Mouse (Mus musculus) embryonic facial prominence, embryonic 12.5 days (tissue): ENCODE measurements around the gene Wdr89. TPM values are rescaled to one million over a fixed set of nuclear protein-coding genes. Genes with fewer than 3 reads are reported as not detected.

Experiments used
- ATAC-seq: fragments of 200-750 bp; cut with Nextera tagmentation; 2 replicates; pipeline ENCODE4 v1.8.0; 2017; ENCODE audit not compliant: insufficient number of reproducible peaks, insufficient read depth, low FRiP score, low TSS enrichment
- H3K27ac ChIP-seq: fragments of 300-500 bp; sonication (generic); 2 replicates; pipeline ENCODE4 v1.5.1; 2016; ENCODE audit warnings: mild to moderate bottlenecking
- H3K27me3 ChIP-seq: fragments of 300-500 bp; sonication (generic); 2 replicates; pipeline ENCODE4 v1.6.1; 2016; ENCODE audit warnings: mild to moderate bottlenecking, moderate library complexity
- H3K36me3 ChIP-seq: fragments of 300-500 bp; sonication (generic); 2 replicates; pipeline ENCODE4 v1.6.1; 2016; ENCODE audit warnings: mild to moderate bottlenecking
- H3K4me1 ChIP-seq: fragments of 300-500 bp; sonication (generic); 2 replicates; pipeline ENCODE4 v1.6.1; 2016
- H3K4me2 ChIP-seq: fragments of 300-500 bp; sonication (generic); replicated peaks from 2 replicates; pipeline ENCODE4 v1.6.1; 2016; ENCODE audit warnings: mild to moderate bottlenecking, moderate library complexity
- H3K4me3 ChIP-seq: fragments of 300-500 bp; sonication (generic); 2 replicates; pipeline ENCODE4 v1.5.1; 2016; ENCODE audit warnings: mild to moderate bottlenecking
- H3K9ac ChIP-seq: fragments of 300-500 bp; sonication (generic); 2 replicates; pipeline ENCODE4 v1.6.1; 2016; ENCODE audit warnings: mild to moderate bottlenecking, moderate library complexity
- H3K9me3 ChIP-seq: fragments of 300-500 bp; sonication (generic); 2 replicates; pipeline ENCODE4 v1.6.1; 2016; ENCODE audit warnings: mild to moderate bottlenecking, moderate library complexity
- WGBS: fragments of 180-500 bp; shearing (Covaris S2); methylation state at CpG from one replicate; pipeline ENCODE4 v1.1.7; 2016; 5-methylcytosine and 5-hydroxymethylcytosine counted together
- polyA plus RNA-seq: library from polyadenylated mRNA; unstranded; fragments of >200 nt; fragmentation: Nextera tagmentation; extraction: Ambion mirVana; gene quantifications from 2 replicates; pipeline ENCODE4 v1.2.1, GENCODE M21; 2016

Gene Wdr89
- polyA plus RNA-seq, 1 experiment from 2014 or later, result 14.6 TPM

DNA sequence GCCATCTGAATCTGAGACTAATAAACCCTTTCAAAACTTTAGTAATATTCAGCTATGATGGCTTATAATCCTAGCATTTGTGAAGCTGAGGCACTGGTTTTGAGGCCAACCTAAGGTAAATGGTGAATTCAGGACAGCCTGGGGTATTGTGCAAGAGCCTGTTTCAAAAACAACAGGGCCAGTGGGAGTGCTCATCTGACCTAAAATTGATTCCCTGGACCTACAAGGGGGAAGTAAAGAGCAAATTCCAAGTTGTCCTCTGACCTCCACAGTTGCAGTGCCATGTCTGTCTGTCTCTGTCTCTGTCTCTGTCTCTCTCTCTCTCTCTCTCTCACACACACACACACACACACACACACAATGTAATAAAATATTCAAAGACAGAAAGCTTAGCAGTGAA is 2.4 kb downstream of the Wdr89 start:
- Histone ChIP-seq H3K9ac (no peak overlapping the region), H3K4me1 (peaks cover 10% of the 10 kb centered on the region; the same call in 1 of the 2 replicates)
- ATAC-seq, result no peak

DNA sequence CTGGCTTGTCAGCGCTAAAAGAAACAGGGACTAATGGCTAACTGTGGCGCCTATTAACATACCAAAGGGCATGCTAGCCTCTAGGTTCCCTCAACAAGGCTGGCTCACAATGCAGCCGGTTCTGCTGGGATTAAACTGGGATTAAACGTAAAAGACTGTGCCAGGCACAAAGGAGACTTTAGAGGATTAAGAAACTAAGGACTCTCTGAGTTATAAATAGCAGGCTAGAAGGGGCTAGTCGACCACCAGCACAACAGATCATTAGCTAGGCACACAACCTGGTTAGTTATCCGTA is 4.9 kb downstream of the Wdr89 start:
- no peak for ATAC-seq
- Histone ChIP-seq H3K27ac (no peak overlapping the region), H3K4me1 (0 out of 2 replicates have a peak, but pooled peaks cover 3% of the 10 kb centered on the region), H3K4me3 (no peak overlapping the region), H3K9ac (no peak overlapping the region), H3K4me2 (no peak overlapping the region), H3K36me3 (no peaks in the 10 kb centered on the region), H3K27me3 (no peaks in the 10 kb centered on the region), H3K9me3 (no peaks in the 10 kb centered on the region)
- WGBS, result 21% methylated on average over 6 of the region's 6 CpGs

More for the DNA sequence above, 2.4 kb downstream of the Wdr89 start:
- H3K4me2 ChIP-seq, result no peak overlapping the region
- no peak overlapping the region for H3K4me3 ChIP-seq
- H3K9me3 ChIP-seq, result no peaks in the 10 kb centered on the region
- no peaks in the 10 kb centered on the region for H3K36me3 ChIP-seq
- H3K27me3 ChIP-seq, result no peaks in the 10 kb centered on the region
- no peak overlapping the region for H3K27ac ChIP-seq

DNA sequence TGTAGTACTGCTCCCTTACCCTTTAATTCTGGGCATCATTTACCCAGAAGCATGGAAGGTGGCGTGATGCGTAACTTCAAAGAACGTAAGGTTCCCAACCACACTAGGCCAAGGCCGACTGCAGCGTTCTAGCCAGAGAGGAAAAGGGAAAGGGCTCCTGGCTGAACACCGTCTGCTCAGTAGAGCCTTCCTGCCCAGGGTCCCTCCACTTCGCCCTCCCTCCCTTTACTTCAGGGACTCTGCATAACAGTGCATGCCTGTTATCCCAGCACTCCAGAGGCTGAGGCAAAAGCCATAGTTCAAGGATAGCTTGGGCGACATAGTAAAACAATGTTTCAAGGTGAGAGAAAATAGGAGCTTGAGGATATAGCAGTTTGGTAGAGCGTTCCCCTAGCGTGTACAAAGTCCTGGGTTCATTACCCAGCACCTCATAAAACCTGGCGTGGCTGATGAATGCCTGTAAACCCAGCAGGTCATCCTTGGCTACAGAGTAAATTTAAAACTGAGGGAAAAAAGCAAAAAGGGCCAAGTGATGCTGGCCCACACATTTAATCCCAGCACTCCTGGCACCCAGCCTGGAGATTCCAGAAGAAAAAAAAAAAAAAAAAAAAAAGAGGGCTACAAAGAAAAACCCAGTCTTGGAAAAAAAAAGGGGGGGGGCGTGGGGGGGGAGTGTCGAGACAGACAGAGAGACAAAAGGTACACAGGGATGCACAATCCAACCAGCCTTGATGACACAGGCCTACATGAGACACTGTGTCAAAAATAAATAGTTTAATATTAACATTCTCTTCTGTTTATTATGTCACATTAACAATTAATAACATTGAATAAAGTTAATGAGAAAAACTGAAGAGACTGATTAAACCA is 5.5 kb downstream of the Wdr89 start:
- Histone ChIP-seq H3K9me3 (no peaks in the 10 kb centered on the region), H3K27ac (no peak overlapping the region), H3K27me3 (no peaks in the 10 kb centered on the region), H3K9ac (no peak overlapping the region), H3K4me3 (no peak overlapping the region), H3K36me3 (no peaks in the 10 kb centered on the region), H3K4me2 (no peak overlapping the region), H3K4me1 (0 out of 2 replicates have a peak, but pooled peaks cover 3% of the 10 kb centered on the region)
- 49% methylated on average over 13 of the region's 13 CpGs for WGBS
- no peak for ATAC-seq

DNA sequence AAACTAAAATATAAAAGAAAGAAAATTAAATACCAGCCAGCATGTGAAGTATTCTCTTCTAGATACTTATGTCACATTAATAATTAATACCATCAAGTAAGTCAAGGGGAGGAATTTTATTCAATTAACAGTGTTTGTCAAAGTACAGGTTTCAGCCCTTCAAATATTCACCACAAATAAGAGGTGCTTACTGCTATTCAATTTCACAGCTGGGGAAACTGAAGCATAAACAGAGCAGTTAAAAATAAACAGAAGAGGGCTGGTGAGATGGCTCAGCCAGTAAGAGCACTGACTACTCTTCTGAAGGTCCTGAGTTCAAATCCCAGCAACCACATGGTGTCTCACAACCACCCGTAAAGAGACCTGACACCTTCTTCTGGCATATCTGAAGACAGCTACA is 7.0 kb downstream of the Wdr89 start:
- no peak overlapping the region for H3K27ac ChIP-seq

DNA sequence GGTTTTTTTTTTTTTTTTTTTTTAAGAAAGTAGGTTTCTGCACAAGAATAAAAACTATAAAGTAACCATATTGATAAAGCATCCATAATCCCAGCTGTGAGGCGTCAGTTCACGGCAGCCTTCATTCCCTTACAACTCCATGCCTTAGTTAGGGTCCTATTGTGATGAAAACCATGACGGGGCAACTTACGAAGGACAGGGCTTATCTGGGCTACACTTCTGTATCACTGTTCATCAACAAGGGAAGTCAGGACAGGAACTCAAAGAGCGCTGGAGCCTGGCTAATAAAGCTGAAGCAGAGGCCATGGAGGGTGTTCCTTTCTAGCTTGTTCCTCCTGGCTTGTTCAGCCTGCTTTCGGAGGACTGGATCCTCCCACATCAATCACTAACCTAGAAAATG is 10.9 kb downstream of the Wdr89 start:
- Histone ChIP-seq H3K9me3 (no peaks in the 10 kb centered on the region), H3K4me2 (no peak overlapping the region), H3K4me1 (no peaks in the 10 kb centered on the region), H3K36me3 (no peaks in the 10 kb centered on the region), H3K27me3 (no peaks in the 10 kb centered on the region), H3K4me3 (no peak overlapping the region), H3K9ac (no peak overlapping the region), H3K27ac (no peak overlapping the region)
- 74% methylated on average over 6 of the region's 6 CpGs for WGBS
- ATAC-seq, result no peak

More for the DNA sequence above, 7.0 kb downstream of the Wdr89 start:
- Histone ChIP-seq H3K4me1 (no peaks in the 10 kb centered on the region), H3K9ac (no peak overlapping the region), H3K9me3 (no peaks in the 10 kb centered on the region), H3K4me3 (no peak overlapping the region), H3K27me3 (no peaks in the 10 kb centered on the region), H3K4me2 (no peak overlapping the region), H3K36me3 (no peaks in the 10 kb centered on the region)
- WGBS, result 82% methylated on average over 1 of the region's 1 CpGs
- no peak for ATAC-seq

DNA sequence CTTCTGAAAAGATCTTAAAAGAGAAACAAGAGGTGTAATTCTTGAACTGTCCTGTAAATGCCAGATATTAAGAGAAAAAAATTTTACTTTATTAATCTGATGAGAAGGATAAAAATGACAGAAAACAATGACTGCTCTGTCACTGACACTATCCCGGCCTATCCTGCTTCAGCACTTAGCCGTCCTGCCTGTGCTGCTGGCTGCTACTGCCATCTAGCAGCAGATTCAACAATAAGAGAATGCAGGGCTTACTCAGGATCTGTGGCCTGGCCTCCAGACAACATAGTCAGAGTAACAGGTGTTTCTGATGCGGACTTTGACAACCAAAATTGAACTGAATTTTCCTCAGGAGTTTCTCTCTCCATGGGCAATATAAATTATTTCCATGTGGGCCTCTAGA is 12.8 kb downstream of the Wdr89 start:
- no peaks in the 10 kb centered on the region for H3K9me3 ChIP-seq
- ATAC-seq, result no peak
- no peak overlapping the region for H3K4me3 ChIP-seq
- H3K36me3 ChIP-seq, result no peaks in the 10 kb centered on the region
- H3K4me2 ChIP-seq, result no peak overlapping the region
- H3K27me3 ChIP-seq, result no peaks in the 10 kb centered on the region
- 33% methylated on average over 3 of the region's 3 CpGs for WGBS
- H3K9ac ChIP-seq, result no peak overlapping the region
- H3K27ac ChIP-seq, result no peak overlapping the region
- no peaks in the 10 kb centered on the region for H3K4me1 ChIP-seq

DNA sequence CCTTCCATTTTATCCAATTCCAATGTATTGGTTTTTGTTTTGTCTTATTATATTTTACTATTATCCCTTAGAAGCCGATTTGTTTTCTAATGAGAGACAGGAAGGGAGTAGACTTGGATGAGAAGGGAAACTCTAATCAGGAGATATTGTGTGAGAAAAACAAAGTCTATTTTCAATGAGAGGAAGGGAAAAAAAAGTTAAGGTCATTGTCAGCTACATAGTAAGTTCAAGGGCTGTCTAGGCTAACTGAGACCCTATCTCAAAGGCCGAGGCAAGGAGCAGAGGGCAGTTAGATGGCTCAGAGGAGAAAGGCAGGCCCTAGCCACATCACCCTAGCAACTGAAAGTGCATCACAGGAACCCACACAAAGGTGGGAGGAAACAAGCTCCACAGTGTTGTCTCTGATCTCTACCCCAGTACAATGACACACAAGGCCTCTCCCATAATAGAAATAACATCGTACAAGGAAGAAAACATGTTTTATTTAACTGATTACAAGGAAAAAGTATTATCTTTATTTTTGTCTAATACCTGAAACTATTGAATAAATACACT is 15.0 kb downstream of the Wdr89 start:
- no peak overlapping the region for H3K9ac ChIP-seq

DNA sequence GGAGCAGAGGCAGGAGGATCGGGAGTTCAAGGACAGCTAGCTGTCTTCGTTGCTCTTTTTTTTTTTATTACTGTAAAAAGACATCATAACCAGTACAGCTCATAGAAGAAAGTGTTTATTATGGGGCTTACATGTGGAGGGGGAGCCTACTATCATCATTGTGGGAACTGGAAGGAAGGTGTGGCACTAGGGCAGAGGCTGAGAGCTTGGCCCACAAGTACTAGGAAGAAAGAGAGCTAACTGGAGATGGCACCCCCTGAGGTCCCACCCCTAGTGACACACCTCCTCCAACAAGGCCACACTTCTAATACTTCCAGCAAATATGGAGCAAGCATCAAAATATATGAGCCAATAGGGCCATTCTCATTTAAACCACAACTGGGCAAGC is 19.6 kb downstream of the Wdr89 start:
- H3K27ac ChIP-seq, result no peak overlapping the region
- no peak overlapping the region for H3K9ac ChIP-seq
- no peaks in the 10 kb centered on the region for H3K27me3 ChIP-seq
- no peaks in the 10 kb centered on the region for H3K4me1 ChIP-seq
- ATAC-seq, result no peak
- no peak overlapping the region for H3K4me3 ChIP-seq
- no peaks in the 10 kb centered on the region for H3K36me3 ChIP-seq
- H3K9me3 ChIP-seq, result no peaks in the 10 kb centered on the region
- no peak overlapping the region for H3K4me2 ChIP-seq
- WGBS, result 88% methylated on average over 2 of the region's 2 CpGs

More for the DNA sequence above, 15.0 kb downstream of the Wdr89 start:
- Histone ChIP-seq H3K4me3 (no peak overlapping the region), H3K9me3 (no peaks in the 10 kb centered on the region), H3K4me1 (no peaks in the 10 kb centered on the region), H3K27ac (no peak overlapping the region), H3K4me2 (no peak overlapping the region), H3K36me3 (no peaks in the 10 kb centered on the region), H3K27me3 (no peaks in the 10 kb centered on the region)
- ATAC-seq, result no peak
- WGBS, result 89% methylated on average over 3 of the region's 3 CpGs

DNA sequence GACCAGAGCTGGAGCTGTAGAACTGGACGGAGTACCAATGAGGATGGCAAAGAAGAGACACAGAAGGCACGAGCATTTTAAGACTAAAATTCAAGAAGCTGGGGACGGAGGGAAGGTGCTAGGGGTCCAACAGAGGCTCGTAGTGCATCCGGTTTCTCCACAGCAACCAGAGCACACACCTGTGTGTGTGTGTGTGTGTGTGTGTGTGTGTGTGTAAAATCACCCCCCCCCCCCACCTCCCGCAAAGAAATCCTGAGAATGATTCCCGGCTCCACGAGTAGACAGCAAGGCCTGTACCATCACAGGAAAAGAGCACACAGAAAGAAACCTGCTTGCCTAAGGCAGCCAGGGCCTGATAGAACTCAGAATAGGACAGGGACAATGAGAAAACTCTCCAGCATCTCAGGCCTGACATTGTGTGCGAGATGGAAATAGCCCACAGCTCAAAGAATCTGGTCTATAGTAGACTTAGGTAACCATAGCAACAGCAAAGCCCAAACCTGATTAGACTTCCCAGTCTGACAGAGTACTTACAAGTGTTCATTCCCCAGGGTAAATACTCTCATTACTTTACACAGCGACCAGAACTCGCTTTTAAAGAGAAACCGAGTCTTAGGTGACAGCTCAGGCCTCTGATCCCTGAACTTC is 20.2 kb downstream of the Wdr89 start:
- 78% methylated on average over 12 of the region's 12 CpGs for WGBS
- Histone ChIP-seq H3K27ac (no peak overlapping the region), H3K9ac (no peak overlapping the region), H3K9me3 (no peaks in the 10 kb centered on the region), H3K4me3 (no peak overlapping the region), H3K27me3 (no peaks in the 10 kb centered on the region), H3K36me3 (no peaks in the 10 kb centered on the region), H3K4me2 (no peak overlapping the region), H3K4me1 (no peaks in the 10 kb centered on the region)
- ATAC-seq, result no peak

DNA sequence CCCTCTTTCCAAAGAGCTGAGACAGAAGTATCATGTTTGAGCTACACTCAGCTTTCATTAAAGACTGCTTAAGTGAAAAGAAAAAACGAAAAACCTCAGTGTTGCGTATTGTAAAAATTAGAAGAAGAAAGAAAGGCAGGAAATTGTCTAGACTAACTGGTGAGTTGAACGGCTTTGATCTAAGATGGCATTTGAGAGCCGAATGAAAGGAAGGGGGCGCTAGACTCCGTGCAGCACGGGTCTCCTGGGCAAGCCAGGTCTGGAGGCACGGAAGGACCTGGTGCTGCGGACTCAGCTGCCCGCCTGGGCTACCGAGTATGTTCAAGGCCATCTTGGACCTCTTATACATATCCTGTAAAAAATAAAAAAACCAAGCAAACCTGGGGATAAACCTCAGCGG is 21.1 kb downstream of the Wdr89 start:
- no peaks in the 10 kb centered on the region for H3K4me1 ChIP-seq
- no peak overlapping the region for H3K4me2 ChIP-seq
- no peak for ATAC-seq
- no peak overlapping the region for H3K4me3 ChIP-seq
- H3K9me3 ChIP-seq, result no peaks in the 10 kb centered on the region
- H3K27me3 ChIP-seq, result no peaks in the 10 kb centered on the region
- 59% methylated on average over 12 of the region's 12 CpGs for WGBS
- no peak overlapping the region for H3K27ac ChIP-seq
- no peak overlapping the region for H3K9ac ChIP-seq
- no peaks in the 10 kb centered on the region for H3K36me3 ChIP-seq

DNA sequence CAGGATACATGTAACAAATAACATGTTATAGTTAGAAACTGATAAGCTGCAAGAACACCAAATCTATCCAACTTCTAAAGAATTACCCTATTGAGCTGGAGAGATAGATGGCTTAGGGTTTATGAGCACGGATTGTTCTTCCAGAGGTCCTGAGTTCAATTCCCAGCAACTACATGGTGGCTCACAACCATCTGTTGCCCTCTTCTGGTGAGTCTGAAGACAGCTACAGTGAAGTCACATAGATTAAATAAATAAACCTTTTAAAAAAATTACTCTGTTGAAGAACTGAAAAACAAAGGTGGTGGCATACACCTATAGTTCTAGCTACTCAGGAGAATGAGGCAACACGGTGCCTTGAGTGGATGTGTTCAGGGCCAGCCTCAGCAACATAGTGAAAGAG is 21.7 kb downstream of the Wdr89 start:
- Histone ChIP-seq H3K4me1 (no peaks in the 10 kb centered on the region), H3K4me3 (no peak overlapping the region), H3K27me3 (no peaks in the 10 kb centered on the region), H3K9ac (no peak overlapping the region), H3K4me2 (no peak overlapping the region), H3K27ac (no peak overlapping the region), H3K9me3 (no peaks in the 10 kb centered on the region), H3K36me3 (no peaks in the 10 kb centered on the region)
- no peak for ATAC-seq
- WGBS, result 84% methylated on average over 2 of the region's 2 CpGs

DNA sequence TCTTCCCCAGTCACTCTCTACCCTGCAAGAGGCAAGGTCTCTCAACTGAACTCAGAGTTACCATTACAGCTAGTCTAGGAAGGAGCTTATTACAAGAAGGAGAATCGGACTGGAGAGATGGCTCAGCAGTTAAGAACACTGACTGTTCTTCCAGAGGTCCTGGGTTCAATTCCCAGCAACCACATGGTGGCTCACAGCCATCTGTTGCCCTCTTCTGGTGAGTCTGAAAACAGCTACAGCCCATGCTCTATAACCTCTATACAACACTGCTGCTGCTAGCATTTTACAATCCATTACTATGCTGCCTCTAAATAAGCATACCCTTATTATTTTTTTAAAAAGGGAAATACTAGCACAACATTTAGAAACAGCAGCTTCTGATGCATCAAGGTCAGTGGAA is 23.6 kb downstream of the Wdr89 start:
- Histone ChIP-seq H3K27ac (no peak overlapping the region), H3K9me3 (no peaks in the 10 kb centered on the region), H3K4me1 (no peaks in the 10 kb centered on the region), H3K9ac (no peak overlapping the region), H3K4me2 (no peak overlapping the region), H3K4me3 (no peak overlapping the region), H3K27me3 (no peaks in the 10 kb centered on the region), H3K36me3 (no peaks in the 10 kb centered on the region)
- no peak for ATAC-seq
- 83% methylated on average over 1 of the region's 1 CpGs for WGBS
